In genomic region chr15:99294813-99295374, GRCm38 (mm10) we compare ENCODE assay signal across 7 mouse cellular contexts. TPM values are rescaled to one million over a fixed set of nuclear protein-coding genes. Genes with fewer than 3 reads are reported as not detected.
DNase-seq lines count a peak whose midpoint lies in the region; ATAC-seq lines count a peak whose summit lies in the region.

Prpf40b (plus strand) TSS chr15:99295087.

- peak within 1 kb of the TSS; percentile 90 for H3K27ac ChIP-seq in intestine, embryonic 15.5 days
- H3K27ac ChIP-seq in midbrain, embryonic 10.5 days (replicated peaks) = peak within 1 kb of the TSS; percentile 93

- peak within 1 kb of the TSS; percentile 73 for H3K4me2 ChIP-seq in intestine, embryonic 15.5 days (replicated peaks)

- H3K36me3 ChIP-seq in intestine, embryonic 15.5 days = no peaks in the 10 kb centered on the region
- peaks cover 5% of the 10 kb centered on the region; the same call in 1 of the 2 replicates for H3K36me3 ChIP-seq in midbrain, embryonic 10.5 days

- peak; percentile 98 for ATAC-seq in intestine, embryonic 15.5 days

- 1% methylated on average over 64 of the region's 64 CpGs for WGBS in intestine, embryonic 15.5 days
- under 1% methylated on average over 63 of the region's 64 CpGs for WGBS in midbrain, embryonic 10.5 days

- H3K4me3 ChIP-seq in intestine, embryonic 15.5 days (replicated peaks) = peak within 1 kb of the TSS; percentile 70
- H3K4me3 ChIP-seq in midbrain, embryonic 10.5 days = peak within 1 kb of the TSS; percentile 77

- intact Hi-C loops in gastrocnemius, postnatal 36 days (cut with DNase I) = no loop called here
- intact Hi-C loops in left cerebral cortex, postnatal 25 days (cut with DNase I) = no loop called here

- H3K9me3 ChIP-seq in intestine, embryonic 15.5 days = no peaks in the 10 kb centered on the region
- H3K9me3 ChIP-seq in midbrain, embryonic 10.5 days (replicated peaks) = no peaks in the 10 kb centered on the region

- peak; percentile 94 to 95 for DNase-seq in adrenal gland, adult 18-20 months (ENCODE audit: low spot score in 2 of 2)
- peak; percentile 95 for DNase-seq in embryo, embryonic 11 days
- peak; percentile 91 to 95 for DNase-seq in gastrocnemius, postnatal 36 days
- peak; percentile 97 for DNase-seq in left cerebral cortex, postnatal 25 days (ENCODE audit: low spot score in 2 of 2)
- peak; percentile 94 for DNase-seq in midbrain, embryonic 10.5 days (ENCODE audit: low spot score)
- peak; percentile 94 for DNase-seq in right cerebral cortex, postnatal 4 days

- no peaks in the 10 kb centered on the region for H3K27me3 ChIP-seq in intestine, embryonic 15.5 days (replicated peaks)
- H3K27me3 ChIP-seq in midbrain, embryonic 10.5 days (ENCODE audit: low read depth, poor library complexity, severe bottlenecking) = no peaks in the 10 kb centered on the region

- H3K9ac ChIP-seq in intestine, embryonic 15.5 days = peak within 1 kb of the TSS; percentile 64

- peaks cover 12% of the 10 kb centered on the region for H3K4me1 ChIP-seq in intestine, embryonic 15.5 days (replicated peaks)
- H3K4me1 ChIP-seq in midbrain, embryonic 10.5 days = peaks cover 25% of the 10 kb centered on the region

RNA-seq across cellular contexts. Expression of gene Prpf40b, which starts in this region (rescaled TPM):
- total RNA-seq in adrenal gland, adult 18-20 months (2021) = 10 to 100 TPM; 46.0 to 50.6 TPM
- total RNA-seq in gastrocnemius, postnatal 36 days (2021) = 10 to 100 TPM; 21.0 to 23.0 TPM
- polyA plus RNA-seq in intestine, embryonic 15.5 days (2015; fragmentation: Nextera tagmentation; extraction: Ambion mirVana) = 35.0 and 42.6 TPM in 2 replicates
- total RNA-seq in left cerebral cortex, postnatal 25 days (2021) = 10 to 100 TPM; 87.0 to 95.3 TPM
- 61.2 and 70.7 TPM in 2 replicates for polyA plus RNA-seq in midbrain, embryonic 10.5 days (2016; fragmentation: Nextera tagmentation; extraction: Ambion mirVana)

Comparison
In these comparisons a context has a peak if more than half of its experiments do, and no peak if none do; other contexts are left out.
1. Peak in every context shown above with its lines: DNase-seq, ATAC-seq, H3K4me3 ChIP-seq and H3K27ac ChIP-seq.